Mouse (Mus musculus): ENCODE measurements around the gene Ccdc184. TPM values are rescaled to one million over a fixed set of nuclear protein-coding genes. Genes with fewer than 3 reads are reported as not detected.

Ccdc184 gene
- polyA plus RNA-seq, 1 experiment from 2014 or later: 23.3 TPM

DNA sequence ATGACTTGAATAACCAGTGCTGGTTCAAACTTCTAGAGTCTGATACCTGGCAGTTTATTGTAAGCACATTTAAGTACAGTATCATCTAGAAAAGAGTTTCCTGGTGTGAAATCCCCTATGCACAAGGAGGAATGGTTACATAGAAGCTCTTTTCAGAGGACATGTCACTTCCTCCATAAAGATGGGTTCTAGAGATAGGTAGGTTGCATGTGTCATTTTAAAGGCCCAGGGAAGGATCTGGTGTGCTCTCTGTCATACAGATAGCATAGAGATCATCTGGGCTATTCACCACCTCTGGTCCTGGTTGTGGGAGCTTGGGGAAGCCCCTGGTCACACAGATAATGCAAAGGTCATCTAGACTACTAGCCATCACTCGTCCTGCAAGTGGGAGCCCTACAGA lies 9.7 kb upstream of the Ccdc184 start:
- Histone ChIP-seq H3K9ac (replicated peaks) (no peak overlapping the region), H3K36me3 (no peaks in the 10 kb centered on the region), H3K4me1 (0 out of 2 replicates have a peak, but pooled peaks cover 3% of the 10 kb centered on the region), H3K9me3 (no peaks in the 10 kb centered on the region), H3K4me2 (replicated peaks) (no peak overlapping the region), H3K27me3 (no peaks in the 10 kb centered on the region), H3K27ac (replicated peaks) (no peak overlapping the region), H3K4me3 (no peak overlapping the region)
- no peak for ATAC-seq (ENCODE audit: low FRiP score, low read depth)
- 65% methylated on average over 1 of the region's 1 CpGs for WGBS

- Histone ChIP-seq H3K4me1 (peaks cover under 1% of the 10 kb centered on the region; the same call in 1 of the 2 replicates), H3K9me3 (no peaks in the 10 kb centered on the region), H3K9ac (replicated peaks) (no peak overlapping the region), H3K27ac (replicated peaks) (no peak overlapping the region), H3K4me2 (replicated peaks) (no peak overlapping the region), H3K27me3 (peaks cover 8% of the 10 kb centered on the region), H3K36me3 (no peaks in the 10 kb centered on the region), H3K4me3 (no peak overlapping the region)
- 62% methylated on average over 19 of the region's 19 CpGs for WGBS
- no peak for ATAC-seq (ENCODE audit: low FRiP score, low read depth)
Measured at GRCm38 (mm10) chr15:98161026-98161805, 5.7 kb upstream of the Ccdc184 start.

DNA sequence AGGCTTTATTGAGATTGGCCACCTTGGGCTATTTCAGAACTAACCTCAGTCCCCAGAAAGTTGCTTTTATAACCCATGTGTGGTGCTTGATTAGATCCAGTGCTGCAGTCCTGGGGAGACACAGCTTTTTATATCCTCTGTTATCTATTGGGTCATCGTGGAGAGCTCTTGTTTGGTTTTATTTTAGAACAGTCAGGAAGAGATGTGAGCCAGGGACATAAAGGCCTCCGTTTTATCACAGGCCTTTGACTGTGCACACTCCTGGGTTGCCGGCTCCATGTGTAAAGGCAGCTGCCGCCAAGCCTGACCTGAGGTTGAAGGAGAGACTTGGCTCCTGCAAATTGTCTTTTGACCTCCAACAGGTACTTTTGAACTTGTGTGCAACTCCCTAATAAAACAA lies 4.4 kb upstream of the Ccdc184 start:
- WGBS: 81% methylated on average over 4 of the region's 4 CpGs
- Histone ChIP-seq H3K36me3 (no peaks in the 10 kb centered on the region), H3K4me3 (no peak overlapping the region), H3K27ac (replicated peaks) (no peak overlapping the region), H3K9me3 (no peaks in the 10 kb centered on the region), H3K9ac (replicated peaks) (no peak overlapping the region), H3K4me2 (replicated peaks) (no peak overlapping the region), H3K4me1 (peaks cover 9% of the 10 kb centered on the region), H3K27me3 (peaks cover 8% of the 10 kb centered on the region)
- ATAC-seq (ENCODE audit: low FRiP score, low read depth): no peak

DNA sequence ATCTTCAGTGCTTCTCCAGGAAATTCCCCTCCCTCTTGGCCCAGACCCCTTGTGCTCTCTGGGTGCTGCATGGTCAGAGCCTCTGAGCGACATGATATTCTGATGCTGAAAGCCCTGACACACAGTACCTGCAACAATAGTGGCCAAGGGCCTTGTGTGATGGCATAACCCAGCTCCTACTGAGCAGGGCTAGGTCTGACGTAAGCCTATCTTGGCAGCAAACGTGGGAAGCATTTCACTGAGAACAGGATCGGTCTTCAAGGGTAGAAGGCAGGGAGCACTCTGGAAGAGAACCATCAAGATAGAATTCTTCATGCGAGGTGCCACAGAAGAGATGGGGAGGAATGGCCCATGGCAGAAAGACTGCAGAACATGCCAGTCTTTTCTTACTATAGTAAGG lies 1.4 kb upstream of the Ccdc184 start, which contains the start of gene Asb8:
Gene Asb8, minus strand, starts transcription at position 101 of the 400 bp plus-strand sequence.
- Histone ChIP-seq H3K9ac (replicated peaks) (no peak within 1 kb of the TSS), H3K36me3 (no peaks in the 10 kb centered on the region), H3K27me3 (peaks cover 34% of the 10 kb centered on the region), H3K4me2 (replicated peaks) (peak within 1 kb of the TSS; percentile 67), H3K27ac (replicated peaks) (no peak within 1 kb of the TSS), H3K4me3 (0 out of 2 replicates have a peak within 1 kb of the TSS, but pooled peaks have one; percentile 57), H3K4me1 (peaks cover 28% of the 10 kb centered on the region), H3K9me3 (no peaks in the 10 kb centered on the region)
- ATAC-seq (ENCODE audit: low FRiP score, low read depth): no peak
- WGBS: 86% methylated on average over 5 of the region's 5 CpGs

DNA sequence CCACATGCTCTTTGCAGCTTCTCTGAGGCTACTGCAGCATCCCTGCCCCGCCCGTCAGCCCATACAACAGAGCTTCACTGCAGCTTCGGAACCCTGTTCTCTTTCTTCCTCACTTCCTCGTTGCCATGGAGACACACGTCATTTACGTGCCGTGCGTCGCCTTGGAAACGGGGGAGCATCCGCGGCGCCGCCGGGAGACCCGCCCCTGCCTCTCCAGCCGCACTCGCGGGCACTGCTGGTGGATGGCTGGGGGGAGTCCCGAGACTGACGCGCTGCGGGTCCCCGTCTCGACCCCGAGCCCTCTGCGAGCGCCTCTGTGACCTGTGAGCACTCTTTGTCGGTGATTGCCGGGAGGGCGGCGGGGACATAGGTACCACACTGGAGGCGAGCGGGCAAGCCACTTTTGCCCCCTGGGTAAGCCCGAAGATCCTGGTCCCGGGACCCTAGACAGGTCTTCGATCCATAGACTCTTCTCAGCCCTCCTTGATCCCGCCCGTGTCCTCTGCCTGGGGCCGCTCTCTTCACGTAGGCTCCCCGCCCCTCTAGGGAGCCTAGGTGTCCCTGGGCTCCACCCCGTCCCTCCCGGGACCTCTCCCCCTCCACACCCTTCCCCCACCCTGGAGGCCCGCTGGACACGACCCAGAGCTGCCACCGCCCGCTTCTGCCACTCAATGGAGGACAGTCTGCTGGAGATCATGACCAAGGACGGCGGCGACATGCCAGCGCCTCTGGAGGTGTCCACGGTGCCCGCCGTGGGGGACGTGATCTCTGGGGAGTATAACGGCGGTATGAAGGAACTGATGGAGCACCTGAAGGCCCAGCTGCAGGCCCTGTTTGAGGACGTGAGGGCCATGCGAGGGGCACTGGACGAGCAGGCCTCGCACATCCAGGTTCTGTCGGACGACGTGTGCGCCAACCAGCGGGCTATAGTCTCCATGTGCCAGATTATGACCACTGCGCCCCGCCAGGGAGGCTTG lies 975 bp downstream of the Ccdc184 start:
- Histone ChIP-seq H3K27me3 (peaks cover 52% of the 10 kb centered on the region), H3K4me1 (peaks cover 31% of the 10 kb centered on the region), H3K4me2 (replicated peaks) (peak overlapping the region; percentile 67), H3K9me3 (no peaks in the 10 kb centered on the region), H3K36me3 (no peaks in the 10 kb centered on the region), H3K9ac (replicated peaks) (peak overlapping the region; percentile 61), H3K27ac (replicated peaks) (peak overlapping the region; percentile 94), H3K4me3 (peak overlapping the region; percentile 57)
- WGBS: under 1% methylated on average over 69 of the region's 69 CpGs
- peak; percentile 94 for ATAC-seq (ENCODE audit: low FRiP score, low read depth)

DNA sequence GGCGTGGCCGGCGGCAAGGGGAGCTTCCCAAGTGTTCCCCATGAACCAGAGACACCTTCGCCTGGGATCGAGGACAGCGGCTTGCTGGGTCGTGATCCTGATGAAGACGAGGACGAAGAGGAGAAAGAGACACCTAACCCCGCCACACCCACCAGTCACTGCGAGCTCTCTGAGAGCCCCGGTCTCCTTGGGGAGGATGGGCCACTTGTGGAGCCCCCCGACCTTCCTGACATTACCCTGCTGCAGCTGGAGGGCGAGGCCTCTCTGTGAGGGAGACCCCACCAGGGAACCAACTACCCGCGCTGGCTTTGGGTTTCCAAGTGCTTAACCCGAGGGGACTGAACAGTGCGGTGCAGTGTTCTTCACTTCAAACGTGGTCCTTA lies 1.7 kb downstream of the Ccdc184 start:
- Histone ChIP-seq H3K27ac (replicated peaks) (no peak overlapping the region), H3K4me1 (peaks cover 31% of the 10 kb centered on the region), H3K27me3 (peaks cover 57% of the 10 kb centered on the region), H3K4me3 (peak overlapping the region; percentile 57), H3K4me2 (replicated peaks) (peak overlapping the region; percentile 67), H3K36me3 (no peaks in the 10 kb centered on the region), H3K9me3 (no peaks in the 10 kb centered on the region), H3K9ac (replicated peaks) (peak overlapping the region; percentile 61; the same call in 1 of the 2 replicates)
- WGBS: 4% methylated on average over 19 of the region's 19 CpGs
- ATAC-seq (ENCODE audit: low FRiP score, low read depth): no peak

GRCm38 (mm10) chr15:98170365-98170764 lies 3.4 kb downstream of the Ccdc184 start:
- Histone ChIP-seq H3K36me3 (no peaks in the 10 kb centered on the region), H3K27me3 (peaks cover 63% of the 10 kb centered on the region), H3K27ac (replicated peaks) (no peak overlapping the region), H3K9me3 (no peaks in the 10 kb centered on the region), H3K4me2 (replicated peaks) (peak overlapping the region; percentile 67), H3K9ac (replicated peaks) (0 out of 2 replicates have a peak overlapping the region, but pooled peaks have one; percentile 61), H3K4me3 (peak overlapping the region; percentile 57), H3K4me1 (peaks cover 31% of the 10 kb centered on the region)
- WGBS: 40% methylated on average over 7 of the region's 7 CpGs
- no peak for ATAC-seq (ENCODE audit: low FRiP score, low read depth)

- H3K9ac ChIP-seq (replicated peaks): no peak overlapping the region
- H3K27me3 ChIP-seq: peaks cover 58% of the 10 kb centered on the region
- 80% methylated on average over 9 of the region's 9 CpGs for WGBS
- peaks cover 31% of the 10 kb centered on the region for H3K4me1 ChIP-seq
- H3K4me3 ChIP-seq: no peak overlapping the region
- no peak for ATAC-seq (ENCODE audit: low FRiP score, low read depth)
- no peaks in the 10 kb centered on the region for H3K36me3 ChIP-seq
- H3K27ac ChIP-seq (replicated peaks): no peak overlapping the region
- peak overlapping the region; percentile 67 for H3K4me2 ChIP-seq (replicated peaks)
- H3K9me3 ChIP-seq: no peaks in the 10 kb centered on the region
Measured at GRCm38 (mm10) chr15:98170917-98171316, 4.0 kb downstream of the Ccdc184 start.

DNA sequence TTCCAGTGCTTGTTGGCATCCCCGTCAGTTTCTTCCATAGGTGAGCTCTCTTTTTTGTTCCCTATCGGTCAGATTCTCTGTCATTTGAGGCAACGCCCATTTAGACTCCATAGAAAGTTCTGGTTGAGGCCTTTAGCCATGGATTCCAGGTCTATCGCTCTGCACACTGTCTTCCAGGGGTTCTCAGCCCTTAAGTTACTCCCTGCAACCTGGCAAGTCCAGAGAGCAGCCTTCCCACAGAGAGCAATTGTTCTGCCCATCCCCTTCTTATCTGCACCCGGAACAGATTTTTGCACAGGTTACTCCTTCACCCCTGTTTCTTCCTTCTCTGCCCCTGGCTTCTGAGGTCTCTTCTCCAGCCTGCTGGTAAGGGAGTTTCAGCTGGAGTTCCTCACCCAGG lies 5.2 kb downstream of the Ccdc184 start:
- Histone ChIP-seq H3K9me3 (no peaks in the 10 kb centered on the region), H3K36me3 (no peaks in the 10 kb centered on the region), H3K9ac (replicated peaks) (no peak overlapping the region), H3K4me1 (peaks cover 23% of the 10 kb centered on the region), H3K27me3 (peaks cover 61% of the 10 kb centered on the region), H3K27ac (replicated peaks) (no peak overlapping the region), H3K4me3 (no peak overlapping the region), H3K4me2 (replicated peaks) (no peak overlapping the region)
- ATAC-seq (ENCODE audit: low FRiP score, low read depth): no peak
- 72% methylated on average over 5 of the region's 5 CpGs for WGBS

- Histone ChIP-seq H3K4me2 (replicated peaks) (no peak overlapping the region), H3K4me1 (peaks cover 14% of the 10 kb centered on the region), H3K27ac (replicated peaks) (no peak overlapping the region), H3K4me3 (no peak overlapping the region), H3K9ac (replicated peaks) (no peak overlapping the region), H3K36me3 (no peaks in the 10 kb centered on the region), H3K9me3 (no peaks in the 10 kb centered on the region), H3K27me3 (peaks cover 52% of the 10 kb centered on the region)
- no peak for ATAC-seq (ENCODE audit: low FRiP score, low read depth)
- WGBS: 36% methylated on average over 8 of the region's 8 CpGs
Measured at GRCm38 (mm10) chr15:98173821-98174220, 6.9 kb downstream of the Ccdc184 start.

DNA sequence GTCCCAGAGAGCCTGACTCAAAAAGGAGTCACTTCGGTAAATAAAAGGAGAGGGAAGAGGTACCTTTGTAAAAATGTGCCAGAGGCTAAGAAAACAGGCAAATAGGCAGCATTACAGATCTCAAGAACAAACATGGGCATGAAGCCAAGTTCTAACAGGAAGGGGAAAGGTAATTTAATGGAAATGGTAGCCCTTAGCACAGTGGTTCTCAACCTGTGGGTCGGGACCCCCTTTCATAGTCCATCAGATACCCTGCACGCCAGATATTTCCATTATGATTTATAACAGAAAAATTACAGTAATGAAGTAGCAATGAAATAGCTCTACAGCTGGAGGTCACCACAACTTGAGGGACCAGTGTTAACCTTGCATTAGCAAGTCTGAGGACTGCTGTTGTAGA lies 10.4 kb downstream of the Ccdc184 start:
- H3K4me1 ChIP-seq: 0 out of 2 replicates have a peak, but pooled peaks cover 5% of the 10 kb centered on the region
- 78% methylated on average over 3 of the region's 3 CpGs for WGBS
- no peaks in the 10 kb centered on the region for H3K36me3 ChIP-seq
- H3K9me3 ChIP-seq: no peaks in the 10 kb centered on the region
- H3K9ac ChIP-seq (replicated peaks): no peak overlapping the region
- peaks cover 27% of the 10 kb centered on the region for H3K27me3 ChIP-seq
- H3K27ac ChIP-seq (replicated peaks): no peak overlapping the region
- H3K4me2 ChIP-seq (replicated peaks): no peak overlapping the region
- H3K4me3 ChIP-seq: no peak overlapping the region
- no peak for ATAC-seq (ENCODE audit: low FRiP score, low read depth)
